In genomic region chr17:88268802-88269201, GRCm38 (mm10) we compare ENCODE assay signal across 20 mouse cellular contexts.
"Had no signal": no experiment of that assay in that cellular context is flagged by ENCODE, and none has a peak within 500 bp of the region (broad histone marks: within the 10 kb centered on the region; RNA-seq: fewer than 3 reads in every experiment).

No protein-coding gene starts in this region.

- H3K4me3 ChIP-seq: lung, embryonic 15.5 days; megakaryocyte, embryonic 14.5 days; midbrain, embryonic 13.5 days; midbrain, embryonic 15.5 days; neural tube, embryonic 12.5 days had no signal

- DNase-seq: liver, postnatal 0 days; lung, adult 2 months; lung, postnatal 14 days; lung, postnatal 36 days; retina, postnatal 1 day; right cerebral cortex, adult 18-20 months; right cerebral cortex, postnatal 25 days; right cerebral cortex, postnatal 4 days; spleen, adult 18-20 months; thymus, adult 2 months; thymus, postnatal 25 days; thymus, postnatal 4 days had no signal

- H3K9ac ChIP-seq: liver, postnatal 0 days; lung, embryonic 15.5 days; midbrain, embryonic 13.5 days; midbrain, embryonic 15.5 days; neural tube, embryonic 12.5 days had no signal

- H3K4me2 ChIP-seq: lung, embryonic 15.5 days; midbrain, embryonic 11.5 days; midbrain, embryonic 13.5 days; midbrain, embryonic 15.5 days; neural tube, embryonic 12.5 days had no signal

- H3K9me3 ChIP-seq: lung, embryonic 15.5 days; midbrain, embryonic 13.5 days; midbrain, embryonic 15.5 days had no signal

- H3K27ac ChIP-seq: lung, embryonic 15.5 days; macrophage; midbrain, embryonic 13.5 days; midbrain, embryonic 15.5 days; neural tube, embryonic 12.5 days had no signal

- H3K4me1 ChIP-seq: megakaryocyte, embryonic 14.5 days; midbrain, embryonic 13.5 days had no signal

- ATAC-seq: liver, postnatal 0 days; lung, postnatal 0 days; midbrain, embryonic 13.5 days; midbrain, embryonic 15.5 days had no signal

- H3K27me3 ChIP-seq: lung, embryonic 15.5 days; megakaryocyte, embryonic 14.5 days; midbrain, embryonic 13.5 days; midbrain, embryonic 15.5 days; neural tube, embryonic 12.5 days had no signal

- H3K36me3 ChIP-seq: lung, embryonic 15.5 days; midbrain, embryonic 13.5 days; midbrain, embryonic 15.5 days; neural tube, embryonic 12.5 days had no signal
